Mouse (Mus musculus) kidney, adult 2 months (tissue): ENCODE measurements around the gene Mier1.

ENCODE experiments used
- CTCF ChIP-seq: fragments of 200-500 bp; conservative IDR thresholded peaks from 2 replicates; pipeline ENCODE4 v1.5.1; 2011; ENCODE audit warnings: low read depth, mild to moderate bottlenecking, control low read depth, low read length, moderate library complexity, mixed read lengths; ENCODE audit not compliant: insufficient read depth, insufficient read length
- POLR2A ChIP-seq: fragments of 200-500 bp; IDR thresholded peaks from one replicate; pipeline ENCODE4 v1.6.1; 2011; ENCODE audit warnings: low read depth, low read length, control low read depth

DNA sequence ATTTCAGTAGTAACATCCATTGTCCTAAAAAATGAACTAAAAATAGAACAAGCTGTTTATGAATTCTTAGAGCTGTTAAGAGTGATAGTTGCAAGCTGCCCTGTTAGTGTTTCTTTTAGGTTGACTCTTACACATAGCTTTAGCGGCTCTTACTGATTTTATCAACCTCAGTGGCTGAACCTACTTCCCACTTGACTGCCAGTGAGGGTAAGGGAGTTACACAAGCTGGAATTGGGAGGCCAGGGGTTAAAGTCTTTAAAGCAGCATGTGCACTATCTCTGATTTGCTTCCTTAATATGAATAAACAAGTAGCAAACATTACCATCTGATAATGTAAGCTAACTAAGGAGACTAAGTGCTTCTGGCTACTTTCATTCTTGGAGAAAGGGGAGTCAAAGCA lies 22.8 kb downstream of the Mier1 start:
- TF ChIP-seq POLR2A (no peak), CTCF (no peak)
